Mouse (Mus musculus): ENCODE data around the gene Slain1.
"Not testable (repeated sequence)": the region's sequence is repeated elsewhere in the genome, so short reads cannot be mapped to it uniquely, and the experiment has no call there.

Gene Slain1

GRCm38 (mm10) chr14:103728506-103728905, 78.5 kb downstream of the Slain1 start:
- no peak for DNase-seq

GRCm38 (mm10) chr14:103728951-103729725, 79.1 kb downstream of the Slain1 start:
- DNase-seq: no peak

GRCm38 (mm10) chr14:103729760-103730367, 79.8 kb downstream of the Slain1 start:
- DNase-seq: no peak

- DNase-seq: no peak
Measured at GRCm38 (mm10) chr14:103732626-103733025, 82.6 kb downstream of the Slain1 start.

GRCm38 (mm10) chr14:103741216-103741615, 91.2 kb downstream of the Slain1 start:
- peak; percentile 37 for DNase-seq

- DNase-seq: peak; percentile 43
Measured at GRCm38 (mm10) chr14:103742150-103742549, 92.1 kb downstream of the Slain1 start.

GRCm38 (mm10) chr14:103747345-103747744, 97.3 kb downstream of the Slain1 start:
- DNase-seq: no peak

- not testable (repeated sequence) for DNase-seq
Measured at GRCm38 (mm10) chr14:103750638-103751037, 100.6 kb downstream of the Slain1 start.

GRCm38 (mm10) chr14:103751384-103751783, 101.4 kb downstream of the Slain1 start:
- DNase-seq: no peak

GRCm38 (mm10) chr14:103752773-103753172, 102.7 kb downstream of the Slain1 start:
- no peak for DNase-seq

GRCm38 (mm10) chr14:103754041-103754440, 104.0 kb downstream of the Slain1 start:
- no peak for DNase-seq

GRCm38 (mm10) chr14:103754465-103754864, 104.4 kb downstream of the Slain1 start:
- DNase-seq: no peak
